Mouse (Mus musculus) midbrain, embryonic 12.5 days (tissue): ENCODE data around the gene Tfam. TPM values are rescaled to one million over a fixed set of nuclear protein-coding genes. Genes with fewer than 3 reads are reported as not detected.

Experiments
- ATAC-seq: fragments of 200-750 bp; cut with Nextera tagmentation; 2 replicates; pipeline ENCODE4 v1.8.0; 2017; ENCODE audit warnings: low read depth, moderate TSS enrichment, moderate library complexity; ENCODE audit not compliant: low FRiP score
- H3K27ac ChIP-seq: fragments of 300-500 bp; sonication (generic); replicated peaks from 2 replicates; pipeline ENCODE4 v1.5.1; 2016; ENCODE audit warnings: mild to moderate bottlenecking
- H3K27me3 ChIP-seq: fragments of 300-500 bp; sonication (generic); 2 replicates; pipeline ENCODE4 v1.6.1; 2016; ENCODE audit warnings: mild to moderate bottlenecking
- H3K36me3 ChIP-seq: fragments of 300-500 bp; sonication (generic); 2 replicates; pipeline ENCODE4 v1.6.1; 2016
- H3K4me1 ChIP-seq: fragments of 300-500 bp; sonication (generic); 2 replicates; pipeline ENCODE4 v1.6.1; 2016
- H3K4me2 ChIP-seq: fragments of 300-500 bp; sonication (generic); replicated peaks from 2 replicates; pipeline ENCODE4 v1.6.1; 2016; ENCODE audit warnings: mild to moderate bottlenecking, moderate library complexity
- H3K4me3 ChIP-seq: fragments of 300-500 bp; sonication (generic); 2 replicates; pipeline ENCODE4 v1.5.1; 2016; ENCODE audit warnings: mild to moderate bottlenecking
- H3K9ac ChIP-seq: fragments of 300-500 bp; sonication (generic); replicated peaks from 2 replicates; pipeline ENCODE4 v1.6.1; 2016; ENCODE audit warnings: mild to moderate bottlenecking, moderate library complexity
- H3K9me3 ChIP-seq: fragments of 300-500 bp; sonication (generic); 2 replicates; pipeline ENCODE4 v1.6.1; 2016; ENCODE audit warnings: mild to moderate bottlenecking
- WGBS: fragments of 180-500 bp; shearing (Covaris S2); methylation state at CpG from one replicate; pipeline ENCODE4 v1.1.7; 2016; 5-methylcytosine and 5-hydroxymethylcytosine counted together
- polyA plus RNA-seq: library from polyadenylated mRNA; unstranded; fragments of >200 nt; fragmentation: Nextera tagmentation; extraction: Ambion mirVana; gene quantifications from 2 replicates; pipeline ENCODE4 v1.2.1, GENCODE M21; 2016

Tfam gene
- 73.7 and 77.7 TPM in 2 replicates for polyA plus RNA-seq

DNA sequence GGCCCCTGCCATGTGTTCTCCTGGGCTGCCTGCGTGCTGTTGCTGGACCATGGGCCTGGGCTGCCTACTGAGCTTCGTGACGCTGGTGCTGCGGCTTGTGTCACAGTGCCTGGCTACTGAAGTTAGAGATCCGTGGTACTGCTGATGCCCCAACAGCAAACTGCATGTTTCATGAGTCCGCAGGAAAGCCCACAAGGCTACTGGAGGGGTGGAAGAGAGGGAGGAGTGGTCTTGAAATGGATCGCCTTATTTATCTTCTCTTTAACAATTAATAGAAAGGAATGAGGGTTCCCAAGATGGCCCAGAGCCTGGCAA lies at the start of gene Tfam:
Gene Tfam, minus strand, starts transcription at position 41 of the 315 bp plus-strand sequence.
- H3K27ac ChIP-seq: peak within 1 kb of the TSS; percentile 52
- no peaks in the 10 kb centered on the region; the same call in 1 of the 2 replicates for H3K27me3 ChIP-seq
- H3K4me3 ChIP-seq: peak within 1 kb of the TSS; percentile 88
- H3K9me3 ChIP-seq: no peaks in the 10 kb centered on the region
- no peak for ATAC-seq
- peak within 1 kb of the TSS; percentile 86 for H3K9ac ChIP-seq
- H3K4me1 ChIP-seq: peaks cover 8% of the 10 kb centered on the region
- peak within 1 kb of the TSS; percentile 82 for H3K4me2 ChIP-seq
- 7% methylated on average over 7 of the region's 7 CpGs for WGBS
- H3K36me3 ChIP-seq: peaks cover 20% of the 10 kb centered on the region

DNA sequence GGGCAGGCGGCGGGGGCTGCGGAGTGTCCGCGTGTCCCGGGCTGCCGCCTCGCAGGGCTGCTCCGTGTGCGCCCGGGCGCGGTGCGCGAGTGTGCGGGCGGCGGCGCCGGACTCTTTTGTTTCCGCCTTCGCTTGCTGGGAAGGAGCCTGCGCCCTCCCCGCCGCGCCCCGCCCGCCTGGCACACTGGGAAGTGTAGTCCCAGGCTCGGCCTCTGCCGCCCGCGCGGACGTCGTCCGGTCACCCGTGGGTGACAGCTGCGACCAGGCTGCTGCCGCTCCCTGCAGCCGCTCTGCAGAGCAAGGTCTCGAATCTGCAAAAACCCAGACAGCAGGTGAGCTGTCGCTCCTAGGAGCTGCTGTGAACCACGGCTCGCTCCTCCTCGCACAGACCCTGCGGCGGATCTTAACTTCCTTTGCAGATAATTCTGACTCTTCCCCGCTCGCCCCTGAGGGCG lies 47.1 kb upstream of the Tfam start, which contains the start of gene Ube2d1:
Gene Ube2d1, minus strand, starts transcription at position 137 of the 455 bp plus-strand sequence.
- ATAC-seq: peak; percentile 95
- WGBS: under 1% methylated on average over 50 of the region's 50 CpGs
- Histone ChIP-seq H3K4me2 (peak within 1 kb of the TSS; percentile 68), H3K4me3 (peak within 1 kb of the TSS; percentile 95), H3K27me3 (peaks cover 15% of the 10 kb centered on the region), H3K9ac (peak within 1 kb of the TSS; percentile 97), H3K9me3 (no peaks in the 10 kb centered on the region), H3K4me1 (peaks cover 39% of the 10 kb centered on the region), H3K27ac (peak within 1 kb of the TSS; percentile 83), H3K36me3 (no peaks in the 10 kb centered on the region)

DNA sequence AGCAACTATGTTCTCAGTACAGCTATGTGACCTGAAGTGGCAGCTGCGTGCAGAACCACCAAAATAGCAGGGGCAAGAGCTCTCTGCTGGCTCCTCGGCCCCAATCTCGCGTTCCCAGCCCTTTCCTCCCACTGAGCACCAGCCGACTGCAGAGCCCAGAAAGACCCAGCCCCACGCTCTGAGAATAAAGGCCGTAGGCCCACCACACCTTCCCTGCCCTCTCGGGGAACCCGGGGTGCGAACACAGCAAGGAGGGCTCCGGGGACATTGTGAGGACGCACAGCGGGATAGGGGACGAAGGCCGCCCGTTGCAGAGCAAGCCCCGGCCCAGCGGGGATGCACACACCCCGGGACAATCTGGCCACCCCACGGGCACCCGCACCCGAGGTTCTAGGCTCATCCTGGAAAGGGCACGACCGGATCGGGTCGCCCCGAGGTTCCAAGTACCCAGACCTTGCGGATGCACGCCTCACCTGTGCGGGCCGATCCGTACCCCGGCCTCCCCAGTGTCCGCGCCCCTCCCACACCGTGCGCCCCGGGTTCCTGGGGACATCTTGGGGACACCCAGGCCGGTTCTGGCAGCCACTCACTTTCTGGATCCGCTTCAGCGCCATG lies 46.5 kb upstream of the Tfam start:
- peak overlapping the region; percentile 95 for H3K4me3 ChIP-seq
- under 1% methylated on average over 41 of the region's 41 CpGs for WGBS
- peak overlapping the region; percentile 83 for H3K27ac ChIP-seq
- peak overlapping the region; percentile 97 for H3K9ac ChIP-seq
- peak; percentile 86 for ATAC-seq
- peak overlapping the region; percentile 68 for H3K4me2 ChIP-seq
- H3K27me3 ChIP-seq: peaks cover 15% of the 10 kb centered on the region
- no peaks in the 10 kb centered on the region for H3K36me3 ChIP-seq
- H3K9me3 ChIP-seq: no peaks in the 10 kb centered on the region
- H3K4me1 ChIP-seq: peaks cover 39% of the 10 kb centered on the region

DNA sequence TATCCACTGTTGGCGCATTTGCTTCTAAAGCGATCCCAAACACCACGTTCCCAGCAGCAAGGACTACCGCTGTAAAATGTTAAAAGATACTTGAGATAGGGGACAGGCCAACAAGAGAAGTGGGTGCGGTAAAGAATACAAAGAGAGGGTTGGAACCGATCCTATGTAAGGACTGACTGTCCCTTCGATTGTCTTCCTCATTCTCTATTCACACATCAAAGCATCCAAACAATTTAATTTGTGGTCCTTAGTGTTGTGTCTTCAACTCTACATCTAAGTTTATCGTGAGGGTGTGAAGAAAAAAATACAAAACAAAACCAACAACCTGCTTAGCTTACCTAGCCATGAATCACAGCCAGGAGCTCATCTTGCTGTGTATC lies 46.0 kb upstream of the Tfam start:
- ATAC-seq: no peak
- Histone ChIP-seq H3K36me3 (no peaks in the 10 kb centered on the region), H3K4me3 (peak overlapping the region; percentile 95), H3K4me2 (peak overlapping the region; percentile 68), H3K27me3 (peaks cover 15% of the 10 kb centered on the region), H3K27ac (peak overlapping the region; percentile 83), H3K9ac (peak overlapping the region; percentile 97), H3K4me1 (peaks cover 39% of the 10 kb centered on the region), H3K9me3 (no peaks in the 10 kb centered on the region)
- 18% methylated on average over 8 of the region's 8 CpGs for whole genome bisulfite sequencing

DNA sequence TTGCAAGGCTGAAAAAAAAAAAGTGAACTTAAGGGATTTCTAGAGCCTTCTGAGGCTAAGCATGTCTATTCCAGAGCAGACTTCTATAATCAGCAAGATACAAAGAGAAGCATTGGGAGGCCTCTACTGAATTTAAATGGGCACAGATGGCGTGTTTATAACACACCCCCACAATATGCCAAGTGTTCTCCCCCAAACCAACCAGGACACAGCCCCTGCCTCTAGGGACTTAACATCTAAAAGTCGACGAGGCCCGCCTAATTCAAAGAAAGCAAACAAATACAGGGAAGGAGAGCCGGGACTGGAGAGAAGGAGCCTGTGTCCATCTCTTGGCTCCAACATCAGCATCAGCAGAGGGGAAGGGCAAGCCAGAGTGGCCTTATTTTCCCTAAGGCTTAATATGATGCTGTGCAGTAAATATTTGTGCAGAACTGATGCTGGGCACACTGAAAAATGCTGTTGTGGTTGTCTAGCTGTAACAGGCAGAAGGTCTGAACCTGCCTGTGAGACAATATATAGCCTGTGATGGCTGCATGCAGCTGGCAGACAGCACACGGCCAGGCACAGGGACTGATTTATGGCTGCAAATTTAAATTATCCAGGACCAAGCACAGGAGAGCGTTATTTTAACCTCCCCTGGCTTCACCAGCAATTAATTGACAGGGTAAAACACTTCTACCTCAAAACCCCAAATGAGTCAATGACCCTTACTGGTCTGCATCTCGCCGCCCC lies 35.1 kb upstream of the Tfam start:
- Histone ChIP-seq H3K9ac (no peak overlapping the region), H3K36me3 (no peaks in the 10 kb centered on the region; the same call in 1 of the 2 replicates), H3K27ac (peak overlapping the region; percentile 56; the same call in 1 of the 2 replicates), H3K9me3 (no peaks in the 10 kb centered on the region), H3K4me3 (no peak overlapping the region), H3K4me1 (peaks cover 10% of the 10 kb centered on the region), H3K27me3 (no peaks in the 10 kb centered on the region), H3K4me2 (no peak overlapping the region)
- 58% methylated on average over 9 of the region's 9 CpGs for WGBS
- peak; percentile 54; the same call in 1 of the 2 replicates for ATAC-seq

DNA sequence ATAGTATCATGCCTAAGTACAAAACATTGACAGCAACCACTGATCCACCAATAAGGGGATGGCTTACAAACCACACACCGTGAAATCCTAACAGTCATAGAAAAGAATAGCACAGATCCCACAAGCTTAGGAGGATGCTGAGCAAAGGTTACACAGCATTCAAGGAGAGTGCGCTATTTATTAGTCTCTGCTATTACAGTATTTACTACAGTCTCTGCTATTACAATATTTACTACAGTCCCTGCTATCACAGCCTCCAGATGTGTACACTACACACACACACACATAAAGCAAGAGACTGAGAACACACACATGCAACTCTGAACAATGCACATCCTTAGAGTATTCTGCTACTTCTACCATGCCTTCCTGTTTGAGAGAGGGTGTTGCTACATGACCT lies 29.9 kb upstream of the Tfam start:
- H3K9ac ChIP-seq: no peak overlapping the region
- no peaks in the 10 kb centered on the region for H3K9me3 ChIP-seq
- H3K36me3 ChIP-seq: no peaks in the 10 kb centered on the region
- H3K4me3 ChIP-seq: no peak overlapping the region
- H3K4me2 ChIP-seq: no peak overlapping the region
- no peak overlapping the region for H3K27ac ChIP-seq
- no peaks in the 10 kb centered on the region for H3K27me3 ChIP-seq
- 95% methylated on average over 2 of the region's 2 CpGs for WGBS
- ATAC-seq: no peak
- H3K4me1 ChIP-seq: peaks cover 11% of the 10 kb centered on the region

DNA sequence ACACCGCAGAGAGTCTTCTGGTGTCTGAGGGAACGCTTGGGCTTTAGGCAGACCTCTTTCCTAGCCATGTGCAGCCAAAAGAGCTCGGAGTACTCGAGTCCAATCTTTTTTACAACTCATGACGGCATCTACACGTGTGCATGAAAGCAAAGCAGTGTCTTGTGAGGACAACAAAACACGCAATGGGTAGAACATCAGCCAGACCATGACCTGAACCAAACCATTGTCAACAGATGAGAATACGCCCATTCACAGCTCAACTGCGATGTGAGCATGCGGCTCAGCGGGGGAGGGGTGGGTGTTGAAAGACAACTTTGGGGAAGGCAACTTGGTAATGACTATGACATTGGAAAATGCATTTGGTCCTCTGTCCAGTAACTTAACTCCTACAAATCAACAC lies 29.4 kb upstream of the Tfam start:
- H3K9me3 ChIP-seq: no peaks in the 10 kb centered on the region
- no peak overlapping the region for H3K4me2 ChIP-seq
- no peaks in the 10 kb centered on the region for H3K36me3 ChIP-seq
- ATAC-seq: no peak
- H3K27me3 ChIP-seq: no peaks in the 10 kb centered on the region
- H3K4me1 ChIP-seq: peaks cover 9% of the 10 kb centered on the region
- H3K27ac ChIP-seq: no peak overlapping the region
- WGBS: 88% methylated on average over 11 of the region's 11 CpGs
- H3K4me3 ChIP-seq: no peak overlapping the region
- no peak overlapping the region for H3K9ac ChIP-seq

DNA sequence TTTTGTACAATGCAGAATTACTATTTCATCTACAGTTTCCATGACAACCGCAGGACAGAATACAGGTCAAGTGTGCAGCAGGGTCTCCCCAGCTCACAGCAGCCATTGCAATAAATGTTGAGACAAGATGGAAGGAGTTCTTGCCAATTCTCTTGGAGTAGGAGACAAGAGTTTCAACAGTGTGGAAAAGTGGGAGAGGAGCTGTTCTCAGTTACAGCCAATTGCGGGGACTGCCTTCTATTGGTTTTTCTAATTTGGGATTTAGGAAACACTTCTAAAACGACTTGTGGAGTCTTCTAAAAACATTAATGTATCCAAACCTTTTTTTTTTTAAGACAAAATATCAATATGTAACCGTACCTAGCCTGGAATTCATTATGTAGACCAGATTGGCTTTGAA lies 27.0 kb upstream of the Tfam start:
- Histone ChIP-seq H3K27me3 (no peaks in the 10 kb centered on the region), H3K4me1 (peaks cover 14% of the 10 kb centered on the region), H3K36me3 (peaks cover 17% of the 10 kb centered on the region; the same call in 1 of the 2 replicates), H3K9ac (no peak overlapping the region), H3K27ac (no peak overlapping the region), H3K9me3 (no peaks in the 10 kb centered on the region), H3K4me2 (no peak overlapping the region), H3K4me3 (no peak overlapping the region)
- no peak for ATAC-seq
- WGBS: 89% methylated on average over 4 of the region's 4 CpGs

DNA sequence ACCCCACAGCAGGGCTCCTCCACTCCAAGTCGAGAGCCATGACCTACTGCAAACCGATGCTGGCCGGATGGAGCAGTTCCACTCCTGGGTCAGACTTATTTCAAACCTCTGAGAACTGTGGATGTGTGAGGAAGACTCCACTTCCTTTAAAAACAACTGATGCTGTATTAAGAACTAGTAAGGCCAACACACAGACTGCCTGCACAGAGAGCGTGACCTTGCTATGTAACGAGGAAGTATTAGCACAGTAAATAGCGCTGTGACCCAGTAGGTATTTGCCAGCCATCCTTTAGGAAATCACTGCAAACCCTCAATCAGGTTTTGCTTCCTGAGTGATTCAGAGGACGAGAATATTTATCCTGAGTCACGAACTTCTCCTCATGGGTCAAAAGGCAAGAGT lies 23.6 kb upstream of the Tfam start:
- no peak overlapping the region for H3K9ac ChIP-seq
- H3K9me3 ChIP-seq: no peaks in the 10 kb centered on the region
- H3K27ac ChIP-seq: no peak overlapping the region; the same call in 1 of the 2 replicates
- H3K4me3 ChIP-seq: no peak overlapping the region
- H3K27me3 ChIP-seq: no peaks in the 10 kb centered on the region
- H3K36me3 ChIP-seq: peaks cover 41% of the 10 kb centered on the region
- no peak overlapping the region for H3K4me2 ChIP-seq
- 78% methylated on average over 8 of the region's 8 CpGs for WGBS
- H3K4me1 ChIP-seq: 0 out of 2 replicates have a peak, but pooled peaks cover 5% of the 10 kb centered on the region
- no peak for ATAC-seq

DNA sequence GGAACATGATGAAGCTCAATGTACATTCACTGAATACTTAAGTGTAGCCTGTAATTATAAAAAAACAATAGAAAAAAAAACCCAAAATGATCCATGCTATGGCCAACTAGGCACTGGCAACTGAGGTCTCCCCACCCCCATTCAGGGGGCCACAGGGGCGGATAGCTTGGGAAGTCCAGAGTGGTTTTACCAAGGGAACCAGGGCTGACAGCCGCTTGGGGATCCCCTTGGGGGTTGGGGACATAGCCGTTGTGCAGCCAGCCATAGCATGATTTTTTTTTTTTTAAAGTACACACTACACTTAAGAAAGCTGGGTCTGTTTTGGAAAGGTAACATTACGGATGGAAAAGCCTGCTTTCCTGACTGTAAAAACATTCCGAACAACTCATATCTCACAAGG lies 20.9 kb upstream of the Tfam start:
- Histone ChIP-seq H3K9me3 (no peaks in the 10 kb centered on the region), H3K9ac (no peak overlapping the region), H3K4me2 (no peak overlapping the region), H3K27me3 (no peaks in the 10 kb centered on the region), H3K27ac (no peak overlapping the region), H3K36me3 (peaks cover 61% of the 10 kb centered on the region), H3K4me1 (0 out of 2 replicates have a peak, but pooled peaks cover 5% of the 10 kb centered on the region), H3K4me3 (no peak overlapping the region)
- no peak for ATAC-seq
- 78% methylated on average over 5 of the region's 5 CpGs for whole genome bisulfite sequencing

DNA sequence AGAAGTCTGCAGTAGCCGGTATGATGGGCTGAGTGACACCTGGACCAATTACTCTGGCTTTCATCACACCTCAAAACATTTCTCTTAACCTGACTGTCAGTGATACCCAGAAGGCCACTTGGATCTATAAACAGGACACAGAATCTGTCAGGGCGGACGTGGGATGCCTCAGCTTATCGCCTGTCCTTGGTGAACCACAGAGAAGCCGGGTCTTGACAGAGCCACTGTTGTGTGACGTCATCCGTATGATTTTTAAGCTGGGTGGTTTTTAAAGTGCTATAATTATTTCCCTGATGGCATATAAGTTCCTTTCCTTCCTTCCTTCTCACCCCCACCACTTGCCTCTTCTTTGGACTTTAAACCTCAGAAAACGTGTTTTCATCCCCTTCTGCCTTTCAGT lies 20.4 kb upstream of the Tfam start:
- Histone ChIP-seq H3K4me1 (0 out of 2 replicates have a peak, but pooled peaks cover 5% of the 10 kb centered on the region), H3K36me3 (peaks cover 61% of the 10 kb centered on the region), H3K9ac (no peak overlapping the region), H3K4me2 (no peak overlapping the region), H3K27ac (no peak overlapping the region), H3K27me3 (no peaks in the 10 kb centered on the region), H3K9me3 (no peaks in the 10 kb centered on the region), H3K4me3 (no peak overlapping the region)
- 84% methylated on average over 8 of the region's 8 CpGs for WGBS
- ATAC-seq: no peak

DNA sequence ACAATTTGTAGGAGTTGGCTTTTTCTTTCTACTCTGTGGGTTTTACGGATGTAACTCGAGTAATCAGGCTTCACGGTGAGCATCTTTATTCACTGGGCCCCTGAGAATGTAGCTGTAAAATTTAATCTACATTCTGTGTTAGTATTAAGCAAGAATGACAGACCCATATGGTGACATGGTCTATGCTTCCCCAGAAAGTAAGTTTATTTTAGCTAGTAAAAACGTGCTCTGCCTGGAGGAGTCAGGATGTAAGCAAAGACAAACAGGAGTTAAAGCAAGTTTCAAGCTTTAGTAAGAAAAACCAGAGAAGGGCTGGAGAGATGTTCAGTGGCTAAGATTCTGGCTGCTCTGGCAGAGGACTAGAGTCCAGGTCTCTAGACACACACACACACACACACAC lies 15.1 kb upstream of the Tfam start:
- H3K27ac ChIP-seq: no peak overlapping the region
- WGBS: 76% methylated on average over 4 of the region's 4 CpGs
- H3K4me1 ChIP-seq: no peaks in the 10 kb centered on the region
- H3K36me3 ChIP-seq: peaks cover 27% of the 10 kb centered on the region
- no peaks in the 10 kb centered on the region for H3K27me3 ChIP-seq
- ATAC-seq: no peak
- H3K9me3 ChIP-seq: no peaks in the 10 kb centered on the region
- H3K4me2 ChIP-seq: no peak overlapping the region
- no peak overlapping the region for H3K4me3 ChIP-seq
- no peak overlapping the region for H3K9ac ChIP-seq
